Mouse (Mus musculus): ENCODE results near the gene Stard7. TPM values are rescaled to one million over a fixed set of nuclear protein-coding genes. Genes with fewer than 3 reads are reported as not detected.

Stard7 gene
- 103 TPM in 2 replicates for polyA plus RNA-seq (2016; fragmentation: Nextera tagmentation; extraction: Ambion mirVana)

GRCm38 (mm10) chr2:127269491-127270299 lies at the start of gene Stard7:
Gene Stard7 (plus strand): TSS chr2:127270218.
- H3K9ac ChIP-seq: peak within 1 kb of the TSS; percentile 86
- WGBS: under 1% methylated on average over 48 of the region's 49 CpGs
- peak within 1 kb of the TSS; percentile 79 for H3K4me3 ChIP-seq (replicated peaks)
- no peaks in the 10 kb centered on the region for H3K9me3 ChIP-seq
- H3K4me1 ChIP-seq: peaks cover 17% of the 10 kb centered on the region
- H3K27ac ChIP-seq: peak within 1 kb of the TSS; percentile 95
- H3K36me3 ChIP-seq (replicated peaks): no peaks in the 10 kb centered on the region
- H3K27me3 ChIP-seq: no peaks in the 10 kb centered on the region
- ATAC-seq (ENCODE audit: low FRiP score): peak; percentile 99
- peak within 1 kb of the TSS; percentile 69 for H3K4me2 ChIP-seq

- no peaks in the 10 kb centered on the region for H3K27me3 ChIP-seq
- no peak overlapping the region for H3K4me3 ChIP-seq (replicated peaks)
- no peak overlapping the region for H3K27ac ChIP-seq
- H3K4me1 ChIP-seq: no peaks in the 10 kb centered on the region
- H3K36me3 ChIP-seq (replicated peaks): peaks cover 94% of the 10 kb centered on the region
- ATAC-seq (ENCODE audit: low FRiP score): no peak
- no peak overlapping the region for H3K9ac ChIP-seq
- no peak overlapping the region for H3K4me2 ChIP-seq
- 97% methylated on average over 3 of the region's 3 CpGs for WGBS
- no peaks in the 10 kb centered on the region for H3K9me3 ChIP-seq
Measured at GRCm38 (mm10) chr2:127225261-127225660, 44.8 kb upstream of the Stard7 start.

- no peaks in the 10 kb centered on the region for H3K27me3 ChIP-seq
- peaks cover 92% of the 10 kb centered on the region for H3K36me3 ChIP-seq (replicated peaks)
- no peaks in the 10 kb centered on the region for H3K4me1 ChIP-seq
- H3K27ac ChIP-seq: no peak overlapping the region
- ATAC-seq (ENCODE audit: low FRiP score): no peak
- H3K9me3 ChIP-seq: no peaks in the 10 kb centered on the region
- H3K9ac ChIP-seq: no peak overlapping the region
- 97% methylated on average over 11 of the region's 11 CpGs for WGBS
- no peak overlapping the region for H3K4me3 ChIP-seq (replicated peaks)
- no peak overlapping the region for H3K4me2 ChIP-seq
Measured at GRCm38 (mm10) chr2:127237897-127238610, 32.0 kb upstream of the Stard7 start.

- Histone ChIP-seq H3K36me3 (replicated peaks) (peaks cover 86% of the 10 kb centered on the region), H3K27ac (no peak overlapping the region), H3K4me3 (replicated peaks) (no peak overlapping the region), H3K9ac (no peak overlapping the region), H3K4me2 (no peak overlapping the region), H3K4me1 (no peaks in the 10 kb centered on the region), H3K9me3 (no peaks in the 10 kb centered on the region), H3K27me3 (no peaks in the 10 kb centered on the region)
- 100% methylated on average over 2 of the region's 2 CpGs for WGBS
- no peak for ATAC-seq (ENCODE audit: low FRiP score)
Measured at GRCm38 (mm10) chr2:127240065-127240464, 30.0 kb upstream of the Stard7 start.

GRCm38 (mm10) chr2:127247592-127248333 lies 22.3 kb upstream of the Stard7 start, which contains the start of the genes Ciao1 and Tmem127:
Gene Ciao1 (minus strand): TSS chr2:127247816.
Gene Tmem127 (plus strand): TSS chr2:127247908.
- no peaks in the 10 kb centered on the region for H3K9me3 ChIP-seq
- H3K27me3 ChIP-seq: no peaks in the 10 kb centered on the region
- peak within 1 kb of the TSS; percentile 76 for H3K4me3 ChIP-seq (replicated peaks)
- peak within 1 kb of the TSS; percentile 94 for H3K9ac ChIP-seq
- H3K4me2 ChIP-seq: peak within 1 kb of the TSS; percentile 99
- peaks cover 26% of the 10 kb centered on the region for H3K36me3 ChIP-seq (replicated peaks)
- H3K27ac ChIP-seq: peak within 1 kb of the TSS; percentile 71
- ATAC-seq (ENCODE audit: low FRiP score): peak; percentile 99
- H3K4me1 ChIP-seq: peaks cover 22% of the 10 kb centered on the region
- under 1% methylated on average over 53 of the region's 53 CpGs for WGBS

GRCm38 (mm10) chr2:127248334-127249004 lies 21.5 kb upstream of the Stard7 start:
- H3K4me1 ChIP-seq: peaks cover 22% of the 10 kb centered on the region
- peak overlapping the region; percentile 94 for H3K9ac ChIP-seq
- WGBS: under 1% methylated on average over 39 of the region's 39 CpGs
- peak overlapping the region; percentile 99 for H3K4me2 ChIP-seq
- H3K9me3 ChIP-seq: no peaks in the 10 kb centered on the region
- peaks cover 23% of the 10 kb centered on the region for H3K36me3 ChIP-seq (replicated peaks)
- H3K4me3 ChIP-seq (replicated peaks): peak overlapping the region; percentile 76
- peak overlapping the region; percentile 71 for H3K27ac ChIP-seq
- ATAC-seq (ENCODE audit: low FRiP score): peak; percentile 72
- no peaks in the 10 kb centered on the region for H3K27me3 ChIP-seq

- ATAC-seq (ENCODE audit: low FRiP score): no peak
- Histone ChIP-seq H3K4me2 (no peak overlapping the region), H3K9me3 (no peaks in the 10 kb centered on the region), H3K27me3 (no peaks in the 10 kb centered on the region), H3K4me3 (replicated peaks) (no peak overlapping the region), H3K4me1 (peaks cover 22% of the 10 kb centered on the region), H3K27ac (no peak overlapping the region), H3K9ac (no peak overlapping the region), H3K36me3 (replicated peaks) (peaks cover 6% of the 10 kb centered on the region; the same call in 1 of the 2 replicates)
- 95% methylated on average over 9 of the region's 9 CpGs for WGBS
Measured at GRCm38 (mm10) chr2:127250291-127251008, 19.6 kb upstream of the Stard7 start.

- 85% methylated on average over 3 of the region's 3 CpGs for WGBS
- H3K27me3 ChIP-seq: no peaks in the 10 kb centered on the region
- no peak for ATAC-seq (ENCODE audit: low FRiP score)
- peaks cover 7% of the 10 kb centered on the region; the same call in 1 of the 2 replicates for H3K36me3 ChIP-seq (replicated peaks)
- no peaks in the 10 kb centered on the region for H3K9me3 ChIP-seq
- no peak overlapping the region for H3K4me3 ChIP-seq (replicated peaks)
- no peak overlapping the region for H3K4me2 ChIP-seq
- peaks cover 19% of the 10 kb centered on the region for H3K4me1 ChIP-seq
- H3K27ac ChIP-seq: no peak overlapping the region
- H3K9ac ChIP-seq: no peak overlapping the region
Measured at GRCm38 (mm10) chr2:127251457-127251856, 18.6 kb upstream of the Stard7 start.

GRCm38 (mm10) chr2:127251880-127252527 lies 18.0 kb upstream of the Stard7 start:
- H3K4me3 ChIP-seq (replicated peaks): no peak overlapping the region
- H3K36me3 ChIP-seq (replicated peaks): peaks cover 12% of the 10 kb centered on the region
- no peaks in the 10 kb centered on the region for H3K27me3 ChIP-seq
- no peak overlapping the region for H3K4me2 ChIP-seq
- no peak for ATAC-seq (ENCODE audit: low FRiP score)
- peaks cover 13% of the 10 kb centered on the region for H3K4me1 ChIP-seq
- H3K9me3 ChIP-seq: no peaks in the 10 kb centered on the region
- WGBS: 93% methylated on average over 3 of the region's 3 CpGs
- H3K27ac ChIP-seq: no peak overlapping the region
- H3K9ac ChIP-seq: no peak overlapping the region

- 88% methylated on average over 5 of the region's 5 CpGs for WGBS
- H3K4me2 ChIP-seq: no peak overlapping the region
- peaks cover 19% of the 10 kb centered on the region for H3K36me3 ChIP-seq (replicated peaks)
- H3K27ac ChIP-seq: no peak overlapping the region
- ATAC-seq (ENCODE audit: low FRiP score): no peak
- no peak overlapping the region for H3K9ac ChIP-seq
- no peaks in the 10 kb centered on the region for H3K9me3 ChIP-seq
- no peaks in the 10 kb centered on the region for H3K27me3 ChIP-seq
- H3K4me1 ChIP-seq: peaks cover 12% of the 10 kb centered on the region
- H3K4me3 ChIP-seq (replicated peaks): no peak overlapping the region
Measured at GRCm38 (mm10) chr2:127252787-127253186, 17.2 kb upstream of the Stard7 start.
